ENCODE assay signal across 8 mouse cellular contexts in the genomic region with DNA sequence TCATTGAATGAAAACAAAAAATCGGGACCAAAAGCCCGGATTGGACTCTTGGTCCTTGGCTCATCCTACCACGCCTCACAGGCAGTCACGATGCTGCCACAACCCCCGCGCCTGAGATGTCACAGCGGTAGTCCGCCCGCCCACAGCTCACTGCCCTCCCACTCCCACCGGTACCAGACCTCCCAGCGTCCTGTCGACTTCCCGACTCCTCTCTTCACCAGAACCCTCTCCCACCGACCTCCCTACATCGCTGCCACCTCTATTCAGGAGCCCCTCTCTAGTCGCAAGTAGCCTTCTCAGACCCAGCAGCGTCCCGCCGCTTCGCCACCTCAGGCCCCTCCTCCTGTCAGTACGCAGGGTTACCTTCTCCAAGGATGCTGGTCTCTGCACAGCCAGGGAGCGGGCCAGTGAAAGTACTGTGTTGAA. TPM values are rescaled to one million over a fixed set of nuclear protein-coding genes. Genes with fewer than 3 reads are reported as not detected.
DNase-seq lines count a peak whose midpoint lies in the region; ATAC-seq and TF ChIP-seq lines count a peak whose summit lies in the region.

No protein-coding gene starts in this region.

- H3K4me3 ChIP-seq in heart, embryonic 12.5 days = peak overlapping the region; percentile 92
- peak overlapping the region; percentile 65 for H3K4me3 ChIP-seq in kidney, embryonic 15.5 days (replicated peaks)
- H3K4me3 ChIP-seq in limb, embryonic 14.5 days (replicated peaks; ENCODE audit: low read length) = peak overlapping the region; percentile 80
- H3K4me3 ChIP-seq in midbrain, embryonic 14.5 days (replicated peaks; ENCODE audit: low read depth, low read length) = peak overlapping the region; percentile 62

- WGBS in heart, embryonic 12.5 days = 1% methylated on average over 22 of the region's 22 CpGs
- 0% methylated on average over 22 of the region's 22 CpGs for WGBS in kidney, embryonic 15.5 days
- WGBS in limb, embryonic 14.5 days = under 1% methylated on average over 20 of the region's 22 CpGs
- under 1% methylated on average over 22 of the region's 22 CpGs for WGBS in midbrain, embryonic 14.5 days

- H3K4me1 ChIP-seq in heart, embryonic 12.5 days (replicated peaks) = peaks cover 24% of the 10 kb centered on the region
- H3K4me1 ChIP-seq in kidney, embryonic 15.5 days = peaks cover 23% of the 10 kb centered on the region
- peaks cover 8% of the 10 kb centered on the region; the same call in 1 of the 2 replicates for H3K4me1 ChIP-seq in limb, embryonic 14.5 days (ENCODE audit: control insufficient read depth, insufficient read depth, low read length)
- H3K4me1 ChIP-seq in midbrain, embryonic 14.5 days (ENCODE audit: control insufficient read depth, insufficient read depth, low read length) = peaks cover 21% of the 10 kb centered on the region

- peak; percentile 71 for DNase-seq in CD4-positive, CD25-positive, alpha-beta regulatory T cell, adult 2 months (ENCODE audit: low read depth, low spot score)
- peak; percentile 87 for DNase-seq in adrenal gland, adult 2 months
- DNase-seq in limb, embryonic 14.5 days (ENCODE audit: low spot score) = peak; percentile 34
- DNase-seq in midbrain, embryonic 14.5 days = peak; percentile 71
- DNase-seq in thymus, postnatal 36 days = peak; percentile 72 to 74

- peaks cover 6% of the 10 kb centered on the region; the same call in 1 of the 2 replicates for H3K36me3 ChIP-seq in heart, embryonic 12.5 days
- H3K36me3 ChIP-seq in kidney, embryonic 15.5 days = peaks cover 8% of the 10 kb centered on the region; the same call in 1 of the 2 replicates
- H3K36me3 ChIP-seq in limb, embryonic 14.5 days (ENCODE audit: control insufficient read depth, insufficient read depth, low read length) = peaks cover 3% of the 10 kb centered on the region; the same call in 1 of the 2 replicates
- 0 out of 2 replicates have a peak, but pooled peaks cover 2% of the 10 kb centered on the region for H3K36me3 ChIP-seq in midbrain, embryonic 14.5 days (ENCODE audit: control insufficient read depth, insufficient read depth, low read length)

- TF ChIP-seq POLR2A in limb, embryonic 14.5 days (IDR thresholded peaks at IDR 0.05; ENCODE audit: borderline replicate concordance, extremely low read depth, insufficient read depth, insufficient read length) = no peak

- peak overlapping the region; percentile 79 for H3K27ac ChIP-seq in heart, embryonic 12.5 days (ENCODE audit: poor library complexity, severe bottlenecking)
- peak overlapping the region; percentile 87 for H3K27ac ChIP-seq in kidney, embryonic 15.5 days
- peak overlapping the region; percentile 73 for H3K27ac ChIP-seq in limb, embryonic 14.5 days (replicated peaks; ENCODE audit: low read depth, low read length)
- H3K27ac ChIP-seq in midbrain, embryonic 14.5 days (replicated peaks; ENCODE audit: low read depth, low read length) = peak overlapping the region; percentile 91

- ATAC-seq in erythroblast, adult 5-6 weeks (replicated peaks; ENCODE audit: low FRiP score, poor library complexity, severe bottlenecking) = peak; percentile 42
- peak; percentile 66 for ATAC-seq in heart, embryonic 12.5 days (ENCODE audit: insufficient number of reproducible peaks, low FRiP score)
- ATAC-seq in kidney, embryonic 15.5 days (replicated peaks; ENCODE audit: low FRiP score) = peak; percentile 82
- ATAC-seq in limb, embryonic 14.5 days (ENCODE audit: low FRiP score, low read depth) = peak; percentile 79
- peak; percentile 82 for ATAC-seq in midbrain, embryonic 14.5 days (ENCODE audit: low FRiP score, low TSS enrichment)

- H3K9me3 ChIP-seq in heart, embryonic 12.5 days (replicated peaks) = no peaks in the 10 kb centered on the region
- H3K9me3 ChIP-seq in kidney, embryonic 15.5 days (replicated peaks) = no peaks in the 10 kb centered on the region
- H3K9me3 ChIP-seq in limb, embryonic 14.5 days (ENCODE audit: control insufficient read depth, low read length) = no peaks in the 10 kb centered on the region
- no peaks in the 10 kb centered on the region for H3K9me3 ChIP-seq in midbrain, embryonic 14.5 days (ENCODE audit: control insufficient read depth, low read length)

- peak overlapping the region; percentile 91 for H3K9ac ChIP-seq in heart, embryonic 12.5 days
- H3K9ac ChIP-seq in kidney, embryonic 15.5 days = peak overlapping the region; percentile 66
- peak overlapping the region; percentile 79 for H3K9ac ChIP-seq in limb, embryonic 14.5 days (ENCODE audit: low read depth, low read length, severe bottlenecking)
- peak overlapping the region; percentile 70 for H3K9ac ChIP-seq in midbrain, embryonic 14.5 days (replicated peaks; ENCODE audit: low read length)

- H3K4me2 ChIP-seq in heart, embryonic 12.5 days = peak overlapping the region; percentile 74
- H3K4me2 ChIP-seq in kidney, embryonic 15.5 days = peak overlapping the region; percentile 68
- H3K4me2 ChIP-seq in limb, embryonic 14.5 days (replicated peaks; ENCODE audit: low read depth, low read length, severe bottlenecking) = peak overlapping the region; percentile 65
- H3K4me2 ChIP-seq in midbrain, embryonic 14.5 days (ENCODE audit: low read length) = peak overlapping the region; percentile 75

- H3K27me3 ChIP-seq in heart, embryonic 12.5 days (replicated peaks) = no peaks in the 10 kb centered on the region
- no peaks in the 10 kb centered on the region for H3K27me3 ChIP-seq in kidney, embryonic 15.5 days
- H3K27me3 ChIP-seq in limb, embryonic 14.5 days (ENCODE audit: control insufficient read depth, insufficient read depth, low read length) = no peaks in the 10 kb centered on the region
- H3K27me3 ChIP-seq in midbrain, embryonic 14.5 days (ENCODE audit: control insufficient read depth, insufficient read depth, low read length) = no peaks in the 10 kb centered on the region

RNA-seq across cellular contexts. Expression of gene Snap29, which starts 0.5 kb away (rescaled TPM):
- 10 to 100 TPM; 23.0 to 37.7 TPM for total RNA-seq in adrenal gland, adult 2 months (2021)
- polyA plus RNA-seq in adrenal gland, adult 2 months (2012; rRNA removed) = 3.4 and 4.8 TPM in 2 replicates
- total RNA-seq in erythroblast, adult 5-6 weeks (2015; ENCODE audit: low replicate concordance) = 18.1 and 28.8 TPM in 2 replicates
- 27.6 and 29.0 TPM in 2 replicates for total RNA-seq in erythroblast, adult 5-6 weeks (2017; ENCODE audit: low replicate concordance)
- 13.2 and 14.1 TPM in 2 replicates for polyA plus RNA-seq in heart, embryonic 12.5 days (2016; fragmentation: Nextera tagmentation; extraction: Ambion mirVana)
- polyA plus RNA-seq in kidney, embryonic 15.5 days (2015; fragmentation: Nextera tagmentation; extraction: Ambion mirVana) = 14.2 and 15.2 TPM in 2 replicates
- 9.0 and 9.7 TPM in 2 replicates for polyA plus RNA-seq in limb, embryonic 14.5 days (2012; rRNA removed)
- 6.6 and 7.8 TPM in 2 replicates for polyA plus RNA-seq in limb, embryonic 14.5 days (2014; fragmentation: Nextera tagmentation; extraction: Ambion mirVana)
- polyA plus RNA-seq in midbrain, embryonic 14.5 days (2014; fragmentation: Nextera tagmentation; extraction: Ambion mirVana) = 10.7 and 16.2 TPM in 2 replicates

RNA-seq across cellular contexts. Expression of gene Pi4ka, which starts 0.8 kb away (rescaled TPM):
- total RNA-seq in adrenal gland, adult 2 months (2021) = 100 to 1,000 TPM in 1 of 2 experiments, 10 to 100 TPM in 1; 84.8 to 119 TPM
- 30.4 and 39.6 TPM in 2 replicates for polyA plus RNA-seq in adrenal gland, adult 2 months (2012; rRNA removed)
- total RNA-seq in erythroblast, adult 5-6 weeks (2015; ENCODE audit: low replicate concordance) = 9.8 and 30.9 TPM in 2 replicates
- total RNA-seq in erythroblast, adult 5-6 weeks (2017; ENCODE audit: low replicate concordance) = 9.6 and 17.4 TPM in 2 replicates
- 45.4 and 48.7 TPM in 2 replicates for polyA plus RNA-seq in heart, embryonic 12.5 days (2016; fragmentation: Nextera tagmentation; extraction: Ambion mirVana)
- polyA plus RNA-seq in kidney, embryonic 15.5 days (2015; fragmentation: Nextera tagmentation; extraction: Ambion mirVana) = 30.9 and 39.7 TPM in 2 replicates
- 62.3 and 74.3 TPM in 2 replicates for polyA plus RNA-seq in limb, embryonic 14.5 days (2012; rRNA removed)
- 36.5 and 37.5 TPM in 2 replicates for polyA plus RNA-seq in limb, embryonic 14.5 days (2014; fragmentation: Nextera tagmentation; extraction: Ambion mirVana)
- 65.2 and 77.6 TPM in 2 replicates for polyA plus RNA-seq in midbrain, embryonic 14.5 days (2014; fragmentation: Nextera tagmentation; extraction: Ambion mirVana)

RNA-seq across cellular contexts. Expression of gene Crkl, which starts 46.5 kb away (rescaled TPM):
- total RNA-seq in adrenal gland, adult 2 months (2021) = 10 to 100 TPM; 30.3 to 49.1 TPM
- polyA plus RNA-seq in adrenal gland, adult 2 months (2012; rRNA removed) = 60.0 and 83.4 TPM in 2 replicates
- total RNA-seq in erythroblast, adult 5-6 weeks (2015; ENCODE audit: low replicate concordance) = 7.7 and 16.3 TPM in 2 replicates
- total RNA-seq in erythroblast, adult 5-6 weeks (2017; ENCODE audit: low replicate concordance) = 8.1 and 16.1 TPM in 2 replicates
- 44.7 and 57.7 TPM in 2 replicates for polyA plus RNA-seq in heart, embryonic 12.5 days (2016; fragmentation: Nextera tagmentation; extraction: Ambion mirVana)
- polyA plus RNA-seq in kidney, embryonic 15.5 days (2015; fragmentation: Nextera tagmentation; extraction: Ambion mirVana) = 68.9 and 72.6 TPM in 2 replicates
- polyA plus RNA-seq in limb, embryonic 14.5 days (2012; rRNA removed) = 36.6 and 65.3 TPM in 2 replicates
- polyA plus RNA-seq in limb, embryonic 14.5 days (2014; fragmentation: Nextera tagmentation; extraction: Ambion mirVana) = 62.9 and 70.7 TPM in 2 replicates
- polyA plus RNA-seq in midbrain, embryonic 14.5 days (2014; fragmentation: Nextera tagmentation; extraction: Ambion mirVana) = 76.3 and 85.4 TPM in 2 replicates

Comparison
In these comparisons a context has a peak if more than half of its experiments do, and no peak if none do; other contexts are left out.
1. Peak in every context shown above with its lines: DNase-seq, ATAC-seq, H3K4me3 ChIP-seq and H3K27ac ChIP-seq.
2. DNase-seq: peak in every context shown above with its lines; median percentile 87 in adrenal gland, adult 2 months; 73 in thymus, postnatal 36 days; 71 in CD4-positive, CD25-positive, alpha-beta regulatory T cell, adult 2 months; 71 in midbrain, embryonic 14.5 days; 34 in limb, embryonic 14.5 days.